Mouse (Mus musculus) CH12.LX (cell line): ENCODE measurements around the gene Celf2. TPM values are rescaled to one million over a fixed set of nuclear protein-coding genes. Genes with fewer than 3 reads are reported as not detected.

Experiments
- DNase-seq: peaks from one replicate; pipeline ENCODE4 v3.0.0-alpha.2; 2013; ENCODE audit errors: extremely low read depth
- H3K27ac ChIP-seq: 2 replicates; pipeline ENCODE4 v1.5.1; 2012; ENCODE audit warnings: low read depth, mild to moderate bottlenecking, control low read depth, moderate library complexity; ENCODE audit not compliant: insufficient read depth
- H3K27me3 ChIP-seq: replicated peaks from 2 replicates; pipeline ENCODE3; 2012; ENCODE audit warnings: inconsistent platforms
- H3K36me3 ChIP-seq, 2 experiments: replicated peaks in 1 of 2; 2 replicates each; pipeline versions ENCODE3 to v1.6.1; 2012; ENCODE audit warnings: inconsistent platforms in 1 of 2, low read length in 1 of 2, mild to moderate bottlenecking in 1 of 2, mixed read lengths in 1 of 2, moderate library complexity in 1 of 2; ENCODE audit not compliant: control insufficient read depth in 1 of 2, insufficient read depth in 1 of 2
- H3K4me1 ChIP-seq, 2 experiments: 2 replicates each; pipeline ENCODE4 v1.6.1; 2012; ENCODE audit warnings: inconsistent platforms in 1 of 2, moderate library complexity in 1 of 2; ENCODE audit not compliant: insufficient read depth in 2 of 2, control insufficient read depth in 1 of 2
- H3K4me2 ChIP-seq: 2 replicates; pipeline ENCODE4 v1.6.1; 2012; ENCODE audit warnings: low read depth, mild to moderate bottlenecking, control low read depth; ENCODE audit not compliant: poor library complexity, insufficient read depth, severe bottlenecking
- H3K4me3 ChIP-seq, 3 experiments: fragments of 150-350 bp in 1 of 3; sonication (generic) in 1 of 3; replicated peaks in 1 of 3; 2 replicates each; pipeline versions ENCODE3 to v1.5.1; 2011 to 2012; ENCODE audit warnings: low read depth in 2 of 3, low read length in 2 of 3, mild to moderate bottlenecking in 2 of 3, moderate library complexity in 2 of 3, control low read depth in 1 of 3, improper control_type of control experiment in 1 of 3, inconsistent platforms in 1 of 3, mixed read lengths in 1 of 3; ENCODE audit not compliant: poor library complexity in 1 of 3
- H3K79me2 ChIP-seq: replicated peaks from 2 replicates; pipeline ENCODE4 v1.6.1; 2012; ENCODE audit warnings: mild to moderate bottlenecking, moderate library complexity; ENCODE audit not compliant: control insufficient read depth, poor library complexity, insufficient read depth, severe bottlenecking; ENCODE audit errors: extremely low read depth
- H3K9ac ChIP-seq: 2 replicates; pipeline ENCODE4 v1.6.1; 2012; ENCODE audit warnings: low read depth, mild to moderate bottlenecking, control low read depth, moderate library complexity; ENCODE audit not compliant: insufficient read depth
- H3K9me3 ChIP-seq: replicated peaks from 2 replicates; pipeline ENCODE3; 2012; ENCODE audit warnings: low read length, inconsistent platforms, mixed read lengths
- BHLHE40 ChIP-seq: IDR thresholded peaks from 2 replicates; pipeline ENCODE4 v1.6.1; 2011; ENCODE audit warnings: mild to moderate bottlenecking, low read depth, low read length, improper control_type of control experiment
- CHD2 ChIP-seq: IDR thresholded peaks from 2 replicates; pipeline ENCODE4 v1.6.1; 2011; ENCODE audit warnings: low read length, improper control_type of control experiment
- E2F4 ChIP-seq: IDR thresholded peaks from 2 replicates; pipeline ENCODE4 v1.6.1; 2011; ENCODE audit warnings: low read depth, low read length, improper control_type of control experiment; ENCODE audit not compliant: insufficient replicate concordance
- ELF1 ChIP-seq: IDR thresholded peaks from 2 replicates; pipeline ENCODE4 v1.6.1; 2014; ENCODE audit warnings: low read depth, mild to moderate bottlenecking, inconsistent platforms, low read length, improper control_type of control experiment
- ETS1 ChIP-seq: conservative IDR thresholded peaks from 2 replicates; pipeline ENCODE4 v1.6.1; 2012; ENCODE audit warnings: low read depth, mild to moderate bottlenecking, inconsistent platforms, low read length, improper control_type of control experiment, moderate library complexity
- GABPA ChIP-seq: IDR thresholded peaks from 2 replicates; pipeline ENCODE4 v1.6.1; 2012; ENCODE audit warnings: low read depth, low read length, improper control_type of control experiment, inconsistent platforms; ENCODE audit not compliant: insufficient replicate concordance
- JUND ChIP-seq: conservative IDR thresholded peaks from 2 replicates; pipeline ENCODE4 v1.6.1; 2011; ENCODE audit warnings: low read depth, low read length, improper control_type of control experiment
- KAT2A ChIP-seq: IDR thresholded peaks from 2 replicates; pipeline ENCODE4 v1.6.1; 2012; ENCODE audit warnings: low read length, improper control_type of control experiment, inconsistent platforms; ENCODE audit not compliant: insufficient replicate concordance
- MAX ChIP-seq: IDR thresholded peaks from 2 replicates; pipeline ENCODE4 v1.6.1; 2011; ENCODE audit warnings: low read length, improper control_type of control experiment
- MAZ ChIP-seq: IDR thresholded peaks from 2 replicates; pipeline ENCODE4 v1.6.1; 2012; ENCODE audit warnings: low read depth, mild to moderate bottlenecking, inconsistent platforms, low read length, improper control_type of control experiment, moderate library complexity
- MXI1 ChIP-seq: IDR thresholded peaks from 2 replicates; pipeline ENCODE4 v1.6.1; 2011; ENCODE audit warnings: mild to moderate bottlenecking, low read depth, low read length, improper control_type of control experiment
- NELFE ChIP-seq: IDR thresholded peaks from 2 replicates; pipeline ENCODE4 v1.6.1; 2011; ENCODE audit warnings: low read depth, low read length, improper control_type of control experiment
- NRF1 ChIP-seq: IDR thresholded peaks from 2 replicates; pipeline ENCODE4 v1.6.1; 2014; ENCODE audit warnings: low read depth, mild to moderate bottlenecking, inconsistent platforms, low read length, improper control_type of control experiment, moderate library complexity
- PAX5 ChIP-seq: IDR thresholded peaks from 2 replicates; pipeline ENCODE4 v1.6.1; 2012; ENCODE audit warnings: low read length, inconsistent platforms, mixed read lengths
- POLR2A ChIP-seq: IDR thresholded peaks from 2 replicates; pipeline ENCODE4 v1.6.1; 2011; ENCODE audit warnings: low read depth, mild to moderate bottlenecking, improper control_type of control experiment, low read length
- RAD21 ChIP-seq: IDR thresholded peaks from 2 replicates; pipeline ENCODE4 v1.6.1; 2011; ENCODE audit warnings: low read depth, mild to moderate bottlenecking, low read length, improper control_type of control experiment, moderate library complexity
- SIN3A ChIP-seq: IDR thresholded peaks from 2 replicates; pipeline ENCODE4 v1.6.1; 2012; ENCODE audit warnings: low read length, improper control_type of control experiment, inconsistent platforms
- SMC3 ChIP-seq: IDR thresholded peaks from 2 replicates; pipeline ENCODE4 v1.6.1; 2011; ENCODE audit warnings: low read depth, low read length, improper control_type of control experiment
- TBP ChIP-seq: conservative IDR thresholded peaks from 2 replicates; pipeline ENCODE4 v1.6.1; 2011; ENCODE audit warnings: low read depth, low read length, improper control_type of control experiment
- USF1 ChIP-seq: IDR thresholded peaks from 2 replicates; pipeline ENCODE4 v1.6.1; 2014; ENCODE audit warnings: low read depth, mild to moderate bottlenecking, inconsistent platforms, low read length, improper control_type of control experiment
- USF2 ChIP-seq: conservative IDR thresholded peaks from 2 replicates; pipeline ENCODE4 v1.6.1; 2011; ENCODE audit warnings: low read depth, low read length, improper control_type of control experiment
- ZC3H11A ChIP-seq: IDR thresholded peaks from 2 replicates; pipeline ENCODE4 v1.6.1; 2012; ENCODE audit warnings: low read depth, mild to moderate bottlenecking, inconsistent platforms, low read length, improper control_type of control experiment
- ZKSCAN1 ChIP-seq: IDR thresholded peaks from 2 replicates; pipeline ENCODE4 v1.6.1; 2012; ENCODE audit warnings: low read depth, inconsistent platforms, low read length, improper control_type of control experiment, borderline replicate concordance
- ZNF384 ChIP-seq: IDR thresholded peaks from 2 replicates; pipeline ENCODE4 v1.6.1; 2012; ENCODE audit warnings: low read depth, low read length, improper control_type of control experiment, inconsistent platforms
- dilution Hi-C: fragments of 300-500 bp; cut with MboI; formaldehyde crosslinking; loops from 2 replicates; pipeline ENCODE4 v1.14.3; 2020; ENCODE audit warnings: low sequenced_read_pairs; ENCODE audit not compliant: extremely low pct_unique_long_range_greater_than_20kb, extremely low pct_ligation_motif_present
- in situ Hi-C: fragments of 300-500 bp; cut with MboI; formaldehyde crosslinking; loops from 3 replicates; pipeline ENCODE4 v1.14.3; 2019; ENCODE audit warnings: low sequenced_read_pairs, low pct_ligation_motif_present, low pct_unique_long_range_greater_than_20kb, mixed read lengths
- polyA plus RNA-seq: library from polyadenylated mRNA; unstranded; fragments of >175 nt; gene quantifications from 2 replicates; pipeline ENCODE4 v1.2.1, GENCODE M21; 2012; ENCODE audit warnings: low read depth; ENCODE audit not compliant: insufficient read length
- total RNA-seq, 2 experiments: library from RNA; depleted of rRNA; stranded (reverse); fragments of 300-350 nt in 1 of 2; fragments of >200 nt in 1 of 2; gene quantifications; 2 replicates each; pipeline ENCODE4 v1.2.3; 2012 to 2014

The Celf2 gene
- total and polyA plus RNA-seq, 3 experiments: 51.0 to 143 (median 103) TPM

GRCm38 (mm10) chr2:6667611-6668010, 841.8 kb downstream of the Celf2 start:
- dilution Hi-C loops: no loop called here

GRCm38 (mm10) chr2:6659834-6660233, 849.5 kb downstream of the Celf2 start:
- DNase-seq: no peak
- H3K4me2 ChIP-seq: no peak overlapping the region
- in situ Hi-C loops: no loop called here
- H3K9ac ChIP-seq: no peak overlapping the region
- H3K9me3 ChIP-seq: no peaks in the 10 kb centered on the region
- no peaks in the 10 kb centered on the region for H3K4me1 ChIP-seq
- TF ChIP-seq POLR2A (no peak), JUND (no peak), KAT2A (no peak), MAX (no peak), NRF1 (no peak), ZKSCAN1 (no peak), ETS1 (no peak), SIN3A (no peak), ZC3H11A (no peak), ELF1 (no peak), CHD2 (no peak), GABPA (no peak), NELFE (no peak), PAX5 (no peak), TBP (no peak), E2F4 (no peak)
- H3K4me3 ChIP-seq: no peak overlapping the region
- no peaks in the 10 kb centered on the region for H3K27me3 ChIP-seq
- H3K79me2 ChIP-seq: peaks cover 1% of the 10 kb centered on the region; the same call in 1 of the 2 replicates
- H3K36me3 ChIP-seq: peaks cover 5 to 53% of the 10 kb centered on the region in 2 experiments
- H3K27ac ChIP-seq: no peak overlapping the region
- dilution Hi-C loops: no loop called here

More at GRCm38 (mm10) chr2:6667611-6668010, 841.8 kb downstream of the Celf2 start:
- no peaks in the 10 kb centered on the region for H3K27me3 ChIP-seq
- no peak overlapping the region for H3K27ac ChIP-seq
- H3K4me1 ChIP-seq: peaks cover 3 to 53% of the 10 kb centered on the region in 2 experiments; a peak in 2 of 4 replicates
- no peak for DNase-seq
- H3K36me3 ChIP-seq: peaks cover 5 to 48% of the 10 kb centered on the region in 2 experiments
- no peak overlapping the region for H3K9ac ChIP-seq
- in situ Hi-C loops: no loop called here
- H3K4me2 ChIP-seq: no peak overlapping the region
- peaks cover 6% of the 10 kb centered on the region; the same call in 1 of the 2 replicates for H3K79me2 ChIP-seq
- no peak for TF ChIP-seq BHLHE40
- TF ChIP-seq ETS1: no peak
- no peak for TF ChIP-seq SIN3A
- no peak for TF ChIP-seq MXI1
- no peak for TF ChIP-seq PAX5
- no peak for TF ChIP-seq USF1
- no peak for TF ChIP-seq SMC3
- no peak for TF ChIP-seq CHD2
- no peak for TF ChIP-seq TBP
- TF ChIP-seq USF2: no peak
- TF ChIP-seq MAZ: no peak
- no peak for TF ChIP-seq RAD21
- no peak for TF ChIP-seq ZNF384
- no peaks in the 10 kb centered on the region for H3K9me3 ChIP-seq
- H3K4me3 ChIP-seq: no peak overlapping the region
